Mouse (Mus musculus) common myeloid progenitor, adult 5-6 weeks (primary cell): ENCODE results near the gene Psme1. TPM values are rescaled to one million over a fixed set of nuclear protein-coding genes. Genes with fewer than 3 reads are reported as not detected.

Source experiments
- ATAC-seq: replicated peaks from 2 replicates; pipeline ENCODE4 v1.8.0; 2016; ENCODE audit warnings: low read depth, mild to moderate bottlenecking, moderate TSS enrichment, inconsistent platforms; ENCODE audit not compliant: poor library complexity, severe bottlenecking
- total RNA-seq: library from RNA; stranded (forward); fragments of 200-1000, 187-1606 nt; gene quantifications from 2 replicates; pipeline ENCODE4 v1.2.3, GENCODE M21; 2017

Psme1 gene
- total RNA-seq, result 329 and 372 TPM in 2 replicates

- peak; percentile 91 for ATAC-seq
Measured at GRCm38 (mm10) chr14:55577871-55578667, at the start of gene Psme1. Gene Psme1 (plus strand): TSS chr14:55578123.

- ATAC-seq, result peak; percentile 30; the same call in 1 of the 2 replicates
Measured at GRCm38 (mm10) chr14:55536116-55536745, 41.7 kb upstream of the Psme1 start.

GRCm38 (mm10) chr14:55540067-55540786, 37.7 kb upstream of the Psme1 start, which contains the start of gene Pck2:
Gene Pck2 (plus strand): TSS chr14:55540266.
- ATAC-seq, result peak; percentile 93

GRCm38 (mm10) chr14:55540787-55541321, 37.1 kb upstream of the Psme1 start:
- ATAC-seq, result peak; percentile 47

GRCm38 (mm10) chr14:55542268-55542667, 35.7 kb upstream of the Psme1 start:
- ATAC-seq, result no peak

GRCm38 (mm10) chr14:55544334-55544733, 33.6 kb upstream of the Psme1 start:
- no peak for ATAC-seq

GRCm38 (mm10) chr14:55550191-55550590, 27.7 kb upstream of the Psme1 start:
- no peak for ATAC-seq

- no peak for ATAC-seq
Measured at GRCm38 (mm10) chr14:55551347-55551746, 26.6 kb upstream of the Psme1 start.

- ATAC-seq, result no peak
Measured at GRCm38 (mm10) chr14:55551794-55552193, 26.1 kb upstream of the Psme1 start.

GRCm38 (mm10) chr14:55554635-55555034, 23.3 kb upstream of the Psme1 start:
- no peak for ATAC-seq

- ATAC-seq, result no peak
Measured at GRCm38 (mm10) chr14:55555788-55556187, 22.1 kb upstream of the Psme1 start.

- peak; percentile 40 for ATAC-seq
Measured at GRCm38 (mm10) chr14:55557003-55557402, 20.9 kb upstream of the Psme1 start.

GRCm38 (mm10) chr14:55557587-55557986, 20.3 kb upstream of the Psme1 start:
- no peak for ATAC-seq

GRCm38 (mm10) chr14:55558740-55559448, 19.0 kb upstream of the Psme1 start:
- no peak for ATAC-seq

- peak; percentile 52 for ATAC-seq
Measured at GRCm38 (mm10) chr14:55559799-55560201, 18.1 kb upstream of the Psme1 start, which contains the start of gene Dcaf11. Gene Dcaf11 (plus strand): TSS chr14:55560006.

GRCm38 (mm10) chr14:55560202-55561073, 17.5 kb upstream of the Psme1 start, which contains the start of gene A730061H03Rik:
Gene A730061H03Rik (minus strand): TSS chr14:55560406.
- ATAC-seq, result peak; percentile 76

GRCm38 (mm10) chr14:55561860-55562259, 16.1 kb upstream of the Psme1 start:
- no peak for ATAC-seq

- no peak for ATAC-seq
Measured at GRCm38 (mm10) chr14:55563249-55563648, 14.7 kb upstream of the Psme1 start.

GRCm38 (mm10) chr14:55565748-55566147, 12.2 kb upstream of the Psme1 start:
- no peak for ATAC-seq
